Mouse (Mus musculus) right cerebral cortex, postnatal 25 days (tissue): ENCODE measurements around the gene Hcfc2.

ENCODE experiments used
- DNase-seq: peaks from one replicate; pipeline ENCODE4 v3.0.0; 2022

Hcfc2 gene

DNA sequence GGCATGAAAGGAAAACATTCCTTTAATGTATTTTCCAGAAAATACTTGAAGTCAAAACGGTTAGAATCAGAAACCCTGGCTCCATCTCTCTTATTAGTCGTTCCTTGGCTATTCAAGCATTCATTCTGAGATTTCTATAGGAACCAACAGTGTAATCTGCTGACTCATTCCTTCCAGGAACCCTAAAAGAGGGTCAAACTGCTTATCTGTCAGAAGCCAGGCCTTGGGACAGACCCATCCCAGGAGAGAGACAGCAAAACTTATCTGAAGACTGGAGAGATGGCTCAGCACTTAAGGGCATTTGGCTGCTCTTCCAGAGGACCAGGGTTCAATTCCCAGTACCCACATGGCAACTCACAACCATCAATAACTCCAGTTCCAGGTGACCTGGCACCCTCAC lies 81.1 kb downstream of the Hcfc2 start:
- DNase-seq = no peak

DNA sequence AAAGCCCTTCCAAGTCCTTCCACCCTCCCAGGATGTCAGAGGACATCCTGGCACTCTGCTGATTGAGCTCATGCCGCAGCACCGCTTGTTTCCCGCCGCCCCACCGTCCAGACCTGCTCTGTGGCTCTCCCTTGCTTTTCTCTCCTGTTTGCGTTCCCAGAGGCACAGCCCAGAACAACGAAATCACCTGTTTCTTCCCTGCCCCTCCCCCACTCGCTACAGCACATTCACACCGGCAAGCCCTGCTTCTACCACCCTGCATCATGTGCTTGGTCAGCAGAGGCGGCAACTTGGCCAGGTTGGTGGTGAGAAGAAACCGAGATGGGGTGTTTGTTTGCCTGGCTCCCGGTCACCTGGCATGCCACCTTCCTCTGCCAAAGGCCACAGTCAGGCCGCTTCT lies 81.9 kb downstream of the Hcfc2 start:
- no peak for DNase-seq

DNA sequence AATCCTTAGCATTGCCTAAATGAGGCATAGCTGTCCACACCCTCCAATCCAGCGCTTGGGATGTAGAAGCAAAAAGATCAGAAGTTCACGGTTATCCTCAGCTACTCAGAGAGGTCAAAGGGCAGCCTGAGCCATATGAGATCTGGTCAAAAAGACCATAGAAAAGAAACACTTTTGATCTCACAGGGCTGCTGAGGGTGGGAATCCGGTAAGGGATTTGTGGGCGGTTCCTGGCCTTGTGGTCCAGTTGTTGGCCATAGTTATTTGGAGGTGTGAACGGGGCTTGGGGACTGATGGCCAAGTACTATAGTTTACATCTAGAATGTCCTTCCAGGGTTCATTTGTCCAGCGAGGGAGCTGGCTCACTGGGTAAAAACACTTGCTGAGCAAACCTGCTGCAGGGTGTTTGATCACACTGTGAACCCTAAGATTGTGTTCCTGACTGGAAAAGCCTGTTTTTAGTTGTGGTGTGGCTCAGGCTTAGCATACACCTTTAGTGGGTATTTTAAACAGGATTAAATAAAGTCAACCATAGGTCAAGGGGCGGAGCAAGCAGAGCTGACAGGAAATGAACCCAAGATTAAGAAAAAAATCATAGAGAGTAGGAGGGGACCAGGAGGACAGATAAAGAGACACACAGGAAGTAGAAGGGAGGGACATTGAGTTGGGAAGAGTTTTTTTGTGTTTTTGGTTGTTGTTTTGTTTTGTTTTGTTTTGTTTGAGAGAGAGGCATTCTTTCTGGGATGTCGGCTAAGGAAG lies 83.0 kb downstream of the Hcfc2 start:
- no peak for DNase-seq

DNA sequence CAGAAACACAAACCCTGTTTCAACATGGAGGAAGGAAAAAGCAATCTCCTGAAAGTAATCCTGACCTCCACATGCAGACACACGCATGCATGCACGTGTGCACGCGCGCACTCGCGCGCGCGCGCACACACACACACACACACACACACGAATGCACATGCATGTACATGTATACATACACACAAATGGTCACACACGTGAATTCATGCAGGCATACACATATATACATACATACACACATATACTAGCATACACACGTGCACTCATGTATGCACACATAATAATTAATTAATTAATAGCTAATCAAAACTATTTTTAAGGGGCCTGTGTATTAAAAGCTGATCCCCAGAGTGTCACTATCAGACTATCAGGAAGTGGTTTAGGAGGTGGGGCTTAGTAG lies 83.9 kb downstream of the Hcfc2 start:
- DNase-seq = no peak

DNA sequence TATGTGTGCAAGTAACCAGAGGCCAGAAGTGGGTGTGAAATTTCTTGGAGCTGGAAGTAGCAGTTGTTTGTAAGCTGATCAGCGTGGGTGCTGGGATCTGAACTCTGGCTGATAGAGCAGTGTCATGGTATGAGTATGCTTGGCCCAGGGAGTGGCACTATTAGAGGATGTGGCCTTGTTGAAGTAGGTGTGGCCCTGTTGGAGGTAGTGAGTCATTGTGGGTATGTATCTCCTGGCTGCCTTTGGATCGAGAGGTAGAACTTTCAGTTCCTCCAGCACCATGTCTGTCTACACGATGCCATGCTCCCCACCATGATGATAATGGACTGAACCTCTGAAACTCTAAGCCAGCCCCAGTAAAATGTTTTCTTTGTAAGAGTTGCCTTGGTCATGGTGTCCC lies 84.4 kb downstream of the Hcfc2 start:
- no peak for DNase-seq

DNA sequence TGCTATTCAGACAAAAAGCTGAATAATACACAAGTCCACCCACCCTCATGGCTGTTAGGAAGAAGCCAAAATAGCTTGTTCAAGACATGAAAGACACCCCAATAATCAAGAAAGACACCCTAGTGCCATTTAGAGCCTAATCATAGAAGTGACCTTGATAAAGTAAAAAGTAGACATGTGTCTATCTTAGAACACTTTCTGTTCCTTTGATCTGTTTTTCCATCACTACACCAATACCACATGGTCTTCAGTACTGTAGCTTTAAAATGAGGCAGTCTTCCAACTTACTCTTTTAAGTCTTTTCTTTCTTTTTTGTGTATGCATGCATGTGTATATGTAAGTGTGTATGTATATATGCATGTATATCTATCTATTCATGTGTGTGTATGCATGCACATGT lies 84.9 kb downstream of the Hcfc2 start:
- no peak for DNase-seq

DNA sequence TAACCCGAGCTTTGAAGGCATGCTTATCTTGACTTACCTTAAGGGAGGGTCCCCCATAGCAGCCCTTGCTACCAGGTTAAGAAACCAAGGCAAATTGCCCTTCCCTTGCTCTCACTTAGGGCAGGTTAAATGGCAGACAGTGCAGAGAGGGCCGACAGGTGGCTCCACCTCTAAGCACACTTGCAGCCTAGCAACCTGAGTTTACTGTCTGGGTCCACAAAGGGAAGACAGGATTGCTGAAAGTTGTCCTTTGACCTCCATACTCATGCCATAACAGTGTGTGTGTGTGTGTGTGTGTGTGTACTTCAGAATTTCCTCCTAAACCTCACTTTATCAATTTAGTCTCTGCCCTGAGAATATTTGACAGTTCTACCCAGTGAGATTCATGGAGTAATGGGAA lies 86.5 kb downstream of the Hcfc2 start:
- no peak for DNase-seq

DNA sequence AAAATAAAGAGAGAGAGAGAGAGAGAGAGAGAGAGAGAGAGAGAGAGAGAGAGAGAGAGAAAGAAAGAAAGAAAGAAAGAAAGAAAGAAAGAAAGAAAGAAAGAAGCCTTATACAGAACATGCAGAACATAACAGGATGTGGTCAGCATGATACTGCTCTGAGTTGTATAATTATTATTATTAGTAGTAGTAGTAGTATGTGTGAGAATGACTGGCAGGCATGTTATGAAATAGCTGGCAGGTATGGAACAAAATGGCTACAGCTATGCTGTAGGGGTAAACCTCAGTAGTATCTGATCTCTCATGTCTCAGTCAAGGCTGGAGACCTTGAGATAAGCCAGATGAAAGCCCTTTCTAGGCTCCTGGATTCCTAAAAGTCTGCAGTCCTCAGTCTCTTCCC lies 93.2 kb downstream of the Hcfc2 start:
- no peak for DNase-seq

DNA sequence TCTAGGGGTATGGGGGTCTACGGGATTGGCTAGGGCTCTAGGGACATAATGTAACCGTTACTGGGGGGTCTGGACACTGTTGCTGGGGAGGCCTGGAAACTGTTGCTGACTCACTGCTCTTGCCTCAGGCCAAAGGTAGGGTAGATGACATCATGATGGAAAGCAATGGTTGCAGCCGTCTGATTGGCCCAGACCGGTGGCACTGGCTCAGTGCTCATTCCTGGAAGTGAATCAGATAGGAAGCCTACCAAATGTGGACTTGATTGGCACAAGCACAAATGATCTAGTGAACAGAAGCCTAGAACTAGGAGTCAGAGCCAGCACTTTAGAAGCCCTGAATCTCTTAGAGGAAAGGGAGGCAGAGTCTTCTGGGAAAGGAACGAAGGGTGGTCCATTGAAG lies 94.5 kb downstream of the Hcfc2 start:
- DNase-seq = no peak

DNA sequence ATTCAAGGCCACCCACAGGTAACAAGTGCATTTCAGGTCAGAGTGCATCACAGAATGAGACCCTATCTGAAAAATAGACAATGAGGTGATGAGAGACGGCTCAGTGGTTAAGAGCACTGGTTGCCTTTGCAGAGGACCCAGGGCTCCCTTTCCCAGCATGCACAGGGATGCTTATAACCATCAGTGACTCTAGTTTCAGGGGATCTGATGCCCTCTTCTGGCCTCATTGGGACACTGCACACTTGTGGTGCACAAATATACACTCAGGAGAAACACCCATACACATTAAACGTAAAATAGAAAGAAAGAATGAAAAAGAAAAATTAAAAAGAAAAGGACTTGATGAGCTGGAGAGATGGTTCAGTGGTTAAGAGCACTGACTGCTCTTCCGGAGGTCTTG lies 95.8 kb downstream of the Hcfc2 start:
- DNase-seq = no peak
